Mouse (Mus musculus) limb, embryonic 15.5 days (tissue): ENCODE data around the gene Wnt8b. TPM values are rescaled to one million over a fixed set of nuclear protein-coding genes. Genes with fewer than 3 reads are reported as not detected.
A peak's percentile ranks its signal among the peaks of the same experiment; 100 is the strongest.

Experiments used
- ATAC-seq: fragments of 200-750 bp; cut with Nextera tagmentation; 2 replicates; pipeline ENCODE4 v1.8.0; 2017; ENCODE audit warnings: low read depth, moderate TSS enrichment; ENCODE audit not compliant: insufficient number of reproducible peaks, low FRiP score, low TSS enrichment
- H3K27ac ChIP-seq: fragments of 300-500 bp; sonication (generic); 2 replicates; pipeline ENCODE4 v1.5.1; 2015; ENCODE audit warnings: moderate library complexity, mild to moderate bottlenecking, inconsistent platforms
- H3K27me3 ChIP-seq: fragments of 300-500 bp; sonication (generic); 2 replicates; pipeline ENCODE4 v1.6.1; 2015; ENCODE audit warnings: inconsistent platforms
- H3K36me3 ChIP-seq: fragments of 300-500 bp; sonication (generic); 2 replicates; pipeline ENCODE4 v1.6.1; 2015; ENCODE audit warnings: inconsistent platforms
- H3K4me1 ChIP-seq: fragments of 300-500 bp; sonication (generic); 2 replicates; pipeline ENCODE4 v1.6.1; 2015; ENCODE audit warnings: inconsistent platforms
- H3K4me2 ChIP-seq: fragments of 300-500 bp; sonication (generic); 2 replicates; pipeline ENCODE4 v1.6.1; 2015; ENCODE audit warnings: mild to moderate bottlenecking, inconsistent platforms
- H3K4me3 ChIP-seq: fragments of 300-500 bp; sonication (generic); 2 replicates; pipeline ENCODE4 v1.5.1; 2015; ENCODE audit warnings: mild to moderate bottlenecking, inconsistent platforms
- H3K9ac ChIP-seq: fragments of 300-500 bp; sonication (generic); 2 replicates; pipeline ENCODE4 v1.6.1; 2015; ENCODE audit warnings: inconsistent platforms
- H3K9me3 ChIP-seq: fragments of 300-500 bp; sonication (generic); 2 replicates; pipeline ENCODE4 v1.6.1; 2016; ENCODE audit warnings: inconsistent platforms
- WGBS: fragments of 180-500 bp; shearing (Covaris S2); methylation state at CpG from one replicate; pipeline ENCODE4 v1.1.7; 2015; 5-methylcytosine and 5-hydroxymethylcytosine counted together
- polyA plus RNA-seq: library from polyadenylated mRNA; unstranded; fragments of >200 nt; fragmentation: Nextera tagmentation; extraction: Ambion mirVana; gene quantifications from 2 replicates; pipeline ENCODE4 v1.2.1, GENCODE M21; 2015

Gene Wnt8b
- polyA plus RNA-seq, 1 experiment from 2014 or later: not detected

- H3K4me2 ChIP-seq: no peak overlapping the region
- no peak overlapping the region for H3K4me3 ChIP-seq
- WGBS: 66% methylated on average over 10 of the region's 10 CpGs
- no peak for ATAC-seq
- H3K27me3 ChIP-seq: peaks cover 22% of the 10 kb centered on the region
- H3K9ac ChIP-seq: no peak overlapping the region
- H3K27ac ChIP-seq: no peak overlapping the region
- H3K4me1 ChIP-seq: peaks cover 8% of the 10 kb centered on the region
- H3K36me3 ChIP-seq: peaks cover 17% of the 10 kb centered on the region
- no peaks in the 10 kb centered on the region for H3K9me3 ChIP-seq
These were observed 51.1 kb downstream of the Wnt8b start for GRCm38 (mm10) chr19:44544372-44544771.

GRCm38 (mm10) chr19:44544775-44545174 is 51.5 kb downstream of the Wnt8b start:
- no peaks in the 10 kb centered on the region for H3K9me3 ChIP-seq
- H3K4me2 ChIP-seq: peak overlapping the region; percentile 59; the same call in 1 of the 2 replicates
- no peak for ATAC-seq
- WGBS: 4% methylated on average over 13 of the region's 13 CpGs
- no peak overlapping the region for H3K9ac ChIP-seq
- peaks cover 8% of the 10 kb centered on the region for H3K4me1 ChIP-seq
- peaks cover 21% of the 10 kb centered on the region for H3K36me3 ChIP-seq
- peak overlapping the region; percentile 43; the same call in 1 of the 2 replicates for H3K4me3 ChIP-seq
- peaks cover 22% of the 10 kb centered on the region for H3K27me3 ChIP-seq
- H3K27ac ChIP-seq: no peak overlapping the region

GRCm38 (mm10) chr19:44545321-44546041 is 52.2 kb downstream of the Wnt8b start, which contains the start of gene Sec31b:
Sec31b (minus strand) TSS chr19:44545864.
- H3K9ac ChIP-seq: no peak within 1 kb of the TSS

GRCm38 (mm10) chr19:44552731-44553130 is 59.5 kb downstream of the Wnt8b start, which contains the start of gene Gm20538:
Gm20538 (minus strand) TSS chr19:44552831.
- H3K36me3 ChIP-seq: peaks cover 57% of the 10 kb centered on the region
- H3K4me2 ChIP-seq: no peak within 1 kb of the TSS
- peaks cover 12% of the 10 kb centered on the region for H3K4me1 ChIP-seq
- WGBS: 97% methylated on average over 4 of the region's 4 CpGs
- H3K4me3 ChIP-seq: no peak within 1 kb of the TSS
- no peak within 1 kb of the TSS for H3K9ac ChIP-seq
- no peak within 1 kb of the TSS for H3K27ac ChIP-seq
- no peaks in the 10 kb centered on the region for H3K27me3 ChIP-seq
- no peak for ATAC-seq
- H3K9me3 ChIP-seq: no peaks in the 10 kb centered on the region

More at GRCm38 (mm10) chr19:44545321-44546041, 52.2 kb downstream of the Wnt8b start, which contains the start of gene Sec31b:
- Histone ChIP-seq H3K9me3 (no peaks in the 10 kb centered on the region), H3K36me3 (peaks cover 28% of the 10 kb centered on the region), H3K4me2 (peak within 1 kb of the TSS; percentile 59), H3K27ac (no peak within 1 kb of the TSS), H3K4me1 (peaks cover 8% of the 10 kb centered on the region), H3K4me3 (peak within 1 kb of the TSS; percentile 43), H3K27me3 (peaks cover 22% of the 10 kb centered on the region)
- ATAC-seq: no peak
- 2% methylated on average over 45 of the region's 47 CpGs for WGBS

- Histone ChIP-seq H3K4me3 (no peak overlapping the region), H3K9ac (no peak overlapping the region), H3K36me3 (peaks cover 52% of the 10 kb centered on the region), H3K27ac (no peak overlapping the region), H3K4me2 (no peak overlapping the region), H3K27me3 (no peaks in the 10 kb centered on the region), H3K9me3 (no peaks in the 10 kb centered on the region), H3K4me1 (peaks cover 12% of the 10 kb centered on the region)
- WGBS: 95% methylated on average over 4 of the region's 4 CpGs
- ATAC-seq: no peak
These were observed 60.0 kb downstream of the Wnt8b start for GRCm38 (mm10) chr19:44553286-44553685.

GRCm38 (mm10) chr19:44554490-44554860 is 61.2 kb downstream of the Wnt8b start:
- peak overlapping the region; percentile 76 for H3K4me2 ChIP-seq
- ATAC-seq: no peak
- H3K9me3 ChIP-seq: no peaks in the 10 kb centered on the region
- WGBS: 4% methylated on average over 8 of the region's 8 CpGs
- H3K27ac ChIP-seq: no peak overlapping the region
- H3K36me3 ChIP-seq: peaks cover 40% of the 10 kb centered on the region
- H3K9ac ChIP-seq: peak overlapping the region; percentile 87
- H3K4me1 ChIP-seq: peaks cover 12% of the 10 kb centered on the region
- H3K27me3 ChIP-seq: no peaks in the 10 kb centered on the region
- H3K4me3 ChIP-seq: peak overlapping the region; percentile 71

GRCm38 (mm10) chr19:44554861-44555590 is 61.8 kb downstream of the Wnt8b start, which contains the start of gene Ndufb8:
Ndufb8 (minus strand) TSS chr19:44555440.
- no peaks in the 10 kb centered on the region for H3K9me3 ChIP-seq
- peaks cover 12% of the 10 kb centered on the region for H3K4me1 ChIP-seq
- H3K4me2 ChIP-seq: peak within 1 kb of the TSS; percentile 76
- under 1% methylated on average over 50 of the region's 50 CpGs for WGBS
- H3K36me3 ChIP-seq: peaks cover 34% of the 10 kb centered on the region
- peak within 1 kb of the TSS; percentile 71 for H3K4me3 ChIP-seq
- peak within 1 kb of the TSS; percentile 48 for H3K27ac ChIP-seq
- H3K27me3 ChIP-seq: no peaks in the 10 kb centered on the region
- peak; percentile 69; the same call in 1 of the 2 replicates for ATAC-seq
- peak within 1 kb of the TSS; percentile 87 for H3K9ac ChIP-seq

GRCm38 (mm10) chr19:44562652-44563206 is 69.5 kb downstream of the Wnt8b start, which contains the start of gene Hif1an:
Hif1an (plus strand) TSS chr19:44562850.
- under 1% methylated on average over 33 of the region's 33 CpGs for WGBS
- H3K4me2 ChIP-seq: peak within 1 kb of the TSS; percentile 70
- H3K4me3 ChIP-seq: peak within 1 kb of the TSS; percentile 81
- H3K27me3 ChIP-seq: no peaks in the 10 kb centered on the region
- H3K27ac ChIP-seq: peak within 1 kb of the TSS; percentile 85
- no peaks in the 10 kb centered on the region for H3K9me3 ChIP-seq
- ATAC-seq: peak; percentile 92
- H3K9ac ChIP-seq: peak within 1 kb of the TSS; percentile 62
- H3K4me1 ChIP-seq: peaks cover 24% of the 10 kb centered on the region
- peaks cover 27% of the 10 kb centered on the region for H3K36me3 ChIP-seq

Other genes starting within 250 kb of the Wnt8b start
- 200 and 221 TPM in 2 replicates for gene Scd2, start 199.8 kb upstream of the Wnt8b start, polyA plus RNA-seq
- gene Scd4, start 160.4 kb upstream of the Wnt8b start, polyA plus RNA-seq: 0.20 and 0.41 TPM in 2 replicates
- 5.0 and 6.5 TPM in 2 replicates for gene Scd1, start 85.6 kb upstream of the Wnt8b start, polyA plus RNA-seq
- 0.35 and 0.42 TPM in 2 replicates for gene Sec31b, start 52.4 kb downstream of the Wnt8b start, polyA plus RNA-seq
- not detected in 2 replicates for gene Gm20538, start 59.4 kb downstream of the Wnt8b start, polyA plus RNA-seq
- gene Ndufb8, start 62.0 kb downstream of the Wnt8b start, polyA plus RNA-seq: 426 and 467 TPM in 2 replicates
- 31.2 and 34.5 TPM in 2 replicates for gene Hif1an, start 69.4 kb downstream of the Wnt8b start, polyA plus RNA-seq